Mouse (Mus musculus) T-helper 2 cell (primary cell): Measurements from ENCODE around the gene Cmtm2b.

Experiments used
- in situ Hi-C: fragments of 300-600 bp; cut with MboI, MseI; formaldehyde crosslinking; loops from one replicate; pipeline ENCODE4 v1.15.1; 2025; ENCODE audit warnings: high pct_unique_total_duplicates

Gene Cmtm2b

GRCm38 (mm10) chr8:104380269-104380668, 58.2 kb downstream of the Cmtm2b start:
- in situ Hi-C loops: no loop called here
